Mouse (Mus musculus): Measurements from ENCODE around the gene Ada. TPM values are rescaled to one million over a fixed set of nuclear protein-coding genes. Genes with fewer than 3 reads are reported as not detected.
"Not testable (repeated sequence)": the region's sequence is repeated elsewhere in the genome, so short reads cannot be mapped to it uniquely, and the experiment has no call there.

Gene Ada
- total and polyA plus RNA-seq, 3 experiments = 0.22 to 0.37 TPM; not detected in 1

DNA sequence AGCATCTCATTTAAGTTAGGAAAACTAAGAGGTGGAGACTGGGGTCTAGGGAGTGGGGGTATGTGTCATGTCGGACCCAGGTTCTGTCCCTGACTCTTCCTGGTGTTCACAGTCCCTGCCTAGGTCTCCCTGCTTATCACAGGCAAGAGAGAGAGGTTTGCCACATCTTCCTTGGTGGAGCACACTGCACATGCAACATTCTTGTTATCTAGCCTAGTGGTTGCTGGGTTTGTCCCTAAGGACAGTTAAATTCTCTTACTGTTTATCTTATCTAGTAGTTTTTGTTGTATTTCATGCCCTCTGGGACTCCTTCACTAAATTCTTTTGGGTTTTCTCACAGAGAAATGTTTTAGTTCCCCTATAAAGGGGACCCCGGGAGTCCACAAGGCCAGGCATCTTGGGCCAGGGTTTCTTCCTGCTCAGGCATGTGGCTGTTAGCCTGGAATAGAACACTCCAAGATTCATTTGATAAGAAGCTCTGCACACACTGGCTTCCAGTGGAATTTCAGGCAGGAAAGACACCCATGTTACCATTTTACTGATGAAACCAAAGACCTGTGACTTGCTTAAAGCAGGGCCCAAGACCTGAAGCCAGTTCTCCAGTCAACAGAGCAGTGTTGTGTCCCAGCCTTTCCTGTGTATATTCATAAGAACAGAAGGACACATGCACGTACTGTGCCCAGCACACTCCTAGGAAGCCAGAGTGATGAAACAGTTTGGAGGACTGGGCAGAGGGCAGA, 57.0 kb downstream of the Ada start:
- ATAC-seq (ENCODE audit: extremely low read depth, insufficient number of reproducible peaks, low FRiP score, poor library complexity, severe bottlenecking) (peak; percentile 35), DNase-seq (ENCODE audit: low spot score) (no peak)
- TF ChIP-seq TAL1 (conservative IDR thresholded peaks at IDR 0.05; ENCODE audit: low read depth, low read length) (no peak), GATA1 (IDR thresholded peaks at IDR 0.05; ENCODE audit: borderline replicate concordance, low read length) (no peak), GATA2 (IDR thresholded peaks at IDR 0.05; ENCODE audit: borderline replicate concordance, low read depth, low read length) (no peak), CTCF (IDR thresholded peaks at IDR 0.05; ENCODE audit: low read depth, low read length) (no peak), POLR2AphosphoS5 (IDR thresholded peaks at IDR 0.05; ENCODE audit: insufficient replicate concordance, low read depth, low read length) (no peak)

DNA sequence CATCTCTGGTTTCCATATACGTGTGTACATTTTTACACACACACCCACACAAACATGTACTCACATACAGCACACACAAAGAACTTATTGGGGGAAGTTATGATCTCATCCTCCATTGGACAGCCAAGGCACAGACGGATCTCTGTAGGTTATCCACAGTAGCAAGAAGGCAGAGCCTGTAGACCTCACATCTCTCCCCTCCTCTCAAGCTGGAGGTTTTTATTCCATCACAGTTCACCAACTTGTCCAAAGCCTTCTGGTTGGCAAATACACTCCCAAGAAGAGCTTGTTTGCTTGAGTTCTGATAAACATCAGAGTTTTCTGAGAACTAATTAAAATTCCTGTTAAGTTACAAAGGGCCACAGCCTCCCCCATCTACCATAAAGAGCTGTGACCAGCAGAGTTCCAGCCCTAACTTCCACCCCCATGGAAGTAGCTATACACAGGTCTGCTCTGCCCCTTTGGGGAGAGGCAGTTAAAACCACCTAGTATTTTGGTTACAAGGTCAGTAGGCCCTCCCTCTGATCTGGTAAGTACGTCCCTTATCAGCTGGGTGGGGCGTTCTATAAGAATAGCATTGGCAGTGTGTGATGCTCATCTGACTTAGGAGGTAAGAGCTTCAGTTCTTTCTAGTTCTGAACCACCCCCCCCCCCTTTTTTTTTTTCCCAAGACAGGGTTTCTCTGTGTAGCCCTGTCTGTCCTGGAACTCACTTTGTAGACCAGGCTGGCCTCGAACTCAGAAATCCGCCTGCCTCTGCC, 58.0 kb downstream of the Ada start:
- no peak for TF ChIP-seq GATA1 (IDR thresholded peaks at IDR 0.05; ENCODE audit: borderline replicate concordance, low read length)
- no peak for TF ChIP-seq TAL1 (conservative IDR thresholded peaks at IDR 0.05; ENCODE audit: low read depth, low read length)
- no peak for TF ChIP-seq GATA2 (IDR thresholded peaks at IDR 0.05; ENCODE audit: borderline replicate concordance, low read depth, low read length)
- no peak for TF ChIP-seq POLR2AphosphoS5 (IDR thresholded peaks at IDR 0.05; ENCODE audit: insufficient replicate concordance, low read depth, low read length)
- TF ChIP-seq CTCF (IDR thresholded peaks at IDR 0.05; ENCODE audit: low read depth, low read length) = no peak
- peak; percentile 22 for DNase-seq (ENCODE audit: low spot score)
- Histone ChIP-seq H3K9me3 (replicated peaks) (no peaks in the 10 kb centered on the region), H3K27me3 (ENCODE audit: insufficient read depth, low read length) (no peaks in the 10 kb centered on the region), H3K4me1 (ENCODE audit: insufficient read depth, low read depth, low read length) (peaks cover 66% of the 10 kb centered on the region), H3K4me3 (ENCODE audit: low read depth, low read length) (peak overlapping the region; percentile 39; the same call in 1 of the 2 replicates), H3K36me3 (replicated peaks) (peaks cover 20% of the 10 kb centered on the region)
- ATAC-seq (ENCODE audit: extremely low read depth, insufficient number of reproducible peaks, low FRiP score, poor library complexity, severe bottlenecking) = peak; percentile 57

More for the DNA sequence above, 57.0 kb downstream of the Ada start:
- Histone ChIP-seq H3K9me3 (replicated peaks) (no peaks in the 10 kb centered on the region), H3K27me3 (ENCODE audit: insufficient read depth, low read length) (no peaks in the 10 kb centered on the region), H3K4me1 (ENCODE audit: insufficient read depth, low read depth, low read length) (peaks cover 74% of the 10 kb centered on the region), H3K4me3 (ENCODE audit: low read depth, low read length) (peak overlapping the region; percentile 13; the same call in 1 of the 2 replicates), H3K36me3 (replicated peaks) (peaks cover 24% of the 10 kb centered on the region)

DNA sequence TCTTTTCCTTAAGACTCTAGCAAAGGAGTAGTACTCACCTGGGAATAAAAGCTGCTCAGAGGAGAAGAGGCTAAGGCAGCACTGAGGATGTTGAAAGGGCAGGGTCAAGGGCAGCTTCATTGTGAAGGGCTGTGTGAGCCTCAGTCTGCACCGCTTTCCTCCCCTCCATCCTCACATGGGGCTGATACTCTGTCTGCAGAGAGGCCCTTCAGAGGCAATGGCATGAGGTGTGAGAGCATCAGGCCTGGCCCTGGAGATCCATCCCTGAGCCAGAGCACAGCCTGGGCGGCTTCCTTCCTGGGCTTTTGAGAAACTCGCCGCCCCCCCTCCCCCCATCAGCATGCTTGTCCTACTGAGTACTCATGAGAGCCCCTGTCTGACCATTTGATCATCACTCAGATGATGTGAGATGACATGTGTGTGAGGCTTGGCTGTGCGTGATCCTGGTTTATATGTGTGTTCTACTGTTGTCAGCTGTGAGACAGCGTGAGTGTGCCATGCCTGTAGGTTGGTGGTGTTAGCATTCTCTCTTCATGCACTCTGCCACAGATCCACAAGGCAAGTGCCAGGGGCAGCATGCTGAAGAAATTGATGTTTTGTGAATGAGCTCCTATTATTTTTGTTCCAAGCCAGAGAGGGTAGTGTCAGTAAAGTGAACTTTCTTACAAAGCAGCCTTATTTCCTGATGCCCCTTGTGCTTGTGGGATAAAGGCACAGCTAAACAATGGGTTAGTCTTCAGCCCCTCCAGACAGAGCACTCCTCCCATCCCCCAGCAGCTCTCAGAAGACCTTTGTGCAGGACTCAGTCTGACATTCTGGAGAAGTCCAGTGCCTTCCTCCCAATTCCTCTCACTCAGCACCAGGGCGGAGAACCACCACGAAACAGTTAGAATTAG, 59.4 kb downstream of the Ada start:
- TF ChIP-seq GATA1 (IDR thresholded peaks at IDR 0.05; ENCODE audit: borderline replicate concordance, low read length) (no peak), TAL1 (conservative IDR thresholded peaks at IDR 0.05; ENCODE audit: low read depth, low read length) (no peak), GATA2 (IDR thresholded peaks at IDR 0.05; ENCODE audit: borderline replicate concordance, low read depth, low read length) (no peak), CTCF (IDR thresholded peaks at IDR 0.05; ENCODE audit: low read depth, low read length) (no peak), POLR2AphosphoS5 (IDR thresholded peaks at IDR 0.05; ENCODE audit: insufficient replicate concordance, low read depth, low read length) (no peak)
- Histone ChIP-seq H3K4me3 (ENCODE audit: low read depth, low read length) (peak overlapping the region; percentile 56; the same call in 1 of the 2 replicates), H3K27me3 (ENCODE audit: insufficient read depth, low read length) (no peaks in the 10 kb centered on the region), H3K9me3 (replicated peaks) (no peaks in the 10 kb centered on the region), H3K36me3 (replicated peaks) (peaks cover 25% of the 10 kb centered on the region), H3K4me1 (ENCODE audit: insufficient read depth, low read depth, low read length) (peaks cover 64% of the 10 kb centered on the region)
- no peak for DNase-seq (ENCODE audit: low spot score)
- ATAC-seq (ENCODE audit: extremely low read depth, insufficient number of reproducible peaks, low FRiP score, poor library complexity, severe bottlenecking) = no peak

DNA sequence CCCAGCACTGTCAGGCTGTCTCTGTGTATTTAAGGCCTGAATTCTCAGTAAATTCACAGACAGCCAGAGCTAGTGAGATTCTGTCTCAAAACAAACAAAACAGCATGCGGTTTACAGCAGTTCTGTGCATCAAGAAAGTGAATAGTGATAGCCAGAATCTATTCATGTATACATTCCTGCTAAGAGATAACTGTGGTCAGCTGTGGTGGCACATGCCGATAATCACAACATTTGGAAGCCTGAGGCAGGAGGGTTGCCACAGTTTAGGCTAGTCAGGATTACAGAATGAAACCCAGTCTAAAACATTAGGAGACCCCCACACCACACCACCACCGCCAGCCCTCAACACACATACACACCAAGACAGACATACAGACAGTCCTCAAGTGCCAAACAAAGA, 60.3 kb downstream of the Ada start:
- peaks cover 61% of the 10 kb centered on the region for H3K4me1 ChIP-seq (ENCODE audit: insufficient read depth, low read depth, low read length)
- ATAC-seq (ENCODE audit: extremely low read depth, insufficient number of reproducible peaks, low FRiP score, poor library complexity, severe bottlenecking) = no peak
- TF ChIP-seq GATA2 (IDR thresholded peaks at IDR 0.05; ENCODE audit: borderline replicate concordance, low read depth, low read length) (no peak), GATA1 (IDR thresholded peaks at IDR 0.05; ENCODE audit: borderline replicate concordance, low read length) (no peak), POLR2AphosphoS5 (IDR thresholded peaks at IDR 0.05; ENCODE audit: insufficient replicate concordance, low read depth, low read length) (no peak), TAL1 (conservative IDR thresholded peaks at IDR 0.05; ENCODE audit: low read depth, low read length) (no peak), CTCF (IDR thresholded peaks at IDR 0.05; ENCODE audit: low read depth, low read length) (no peak)
- H3K4me3 ChIP-seq (ENCODE audit: low read depth, low read length) = no peak overlapping the region; the same call in 1 of the 2 replicates
- DNase-seq (ENCODE audit: low spot score) = no peak
- H3K27me3 ChIP-seq (ENCODE audit: insufficient read depth, low read length) = no peaks in the 10 kb centered on the region
- peaks cover 27% of the 10 kb centered on the region for H3K36me3 ChIP-seq (replicated peaks)
- H3K9me3 ChIP-seq (replicated peaks) = no peaks in the 10 kb centered on the region

DNA sequence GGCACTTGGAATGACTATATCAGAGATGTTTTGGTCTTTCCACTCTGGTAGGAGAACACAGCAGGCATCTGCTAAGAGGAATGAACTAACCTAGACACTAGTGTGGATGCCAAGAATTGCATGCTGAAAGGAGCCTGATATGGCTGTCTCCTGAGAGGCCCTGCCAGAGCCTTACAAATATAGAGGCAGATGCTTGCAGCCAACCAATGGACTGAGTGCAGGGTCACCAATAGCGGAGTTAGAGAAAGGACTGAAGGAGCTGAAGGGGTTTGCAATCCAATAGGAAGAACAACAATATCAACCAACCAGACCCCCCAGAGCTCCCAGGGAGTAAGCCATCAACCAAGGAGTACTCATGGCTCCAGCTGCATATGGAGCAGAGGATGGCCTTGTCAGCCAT, 61.7 kb downstream of the Ada start:
- H3K4me3 ChIP-seq (ENCODE audit: low read depth, low read length); H3K27me3 ChIP-seq (ENCODE audit: insufficient read depth, low read length); DNase-seq (ENCODE audit: low spot score); H3K9me3 ChIP-seq (replicated peaks); ATAC-seq (ENCODE audit: extremely low read depth, insufficient number of reproducible peaks, low FRiP score, poor library complexity, severe bottlenecking): not testable (repeated sequence)
- peaks cover 19% of the 10 kb centered on the region for H3K36me3 ChIP-seq (replicated peaks)
- H3K4me1 ChIP-seq (ENCODE audit: insufficient read depth, low read depth, low read length) = peaks cover 54% of the 10 kb centered on the region

DNA sequence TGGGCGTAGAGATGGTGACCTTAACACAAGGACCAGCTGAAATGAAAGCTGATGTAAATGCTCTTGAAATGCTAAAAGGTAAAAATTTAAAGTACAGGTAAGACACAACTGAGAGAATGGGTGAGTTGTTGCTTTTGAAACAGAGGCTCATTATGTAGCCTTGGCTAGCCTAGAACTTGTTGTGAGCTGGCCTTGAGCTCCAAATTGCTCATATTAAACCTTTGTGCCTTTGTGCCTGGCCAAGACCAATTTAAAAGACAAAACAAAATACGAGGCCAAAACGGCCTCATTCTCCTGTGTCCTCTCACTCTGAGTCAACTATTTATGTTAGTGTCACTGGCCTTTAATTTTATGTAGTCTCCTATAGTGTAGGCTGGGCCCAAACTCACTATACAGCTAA, 63.2 kb downstream of the Ada start:
- Histone ChIP-seq H3K4me3 (ENCODE audit: low read depth, low read length) (no peak overlapping the region), H3K9me3 (replicated peaks) (no peaks in the 10 kb centered on the region), H3K27me3 (ENCODE audit: insufficient read depth, low read length) (no peaks in the 10 kb centered on the region), H3K36me3 (replicated peaks) (peaks cover 18% of the 10 kb centered on the region), H3K4me1 (ENCODE audit: insufficient read depth, low read depth, low read length) (peaks cover 44% of the 10 kb centered on the region)
- no peak for ATAC-seq (ENCODE audit: extremely low read depth, insufficient number of reproducible peaks, low FRiP score, poor library complexity, severe bottlenecking)
- TF ChIP-seq GATA2 (IDR thresholded peaks at IDR 0.05; ENCODE audit: borderline replicate concordance, low read depth, low read length) (no peak), CTCF (IDR thresholded peaks at IDR 0.05; ENCODE audit: low read depth, low read length) (no peak), GATA1 (IDR thresholded peaks at IDR 0.05; ENCODE audit: borderline replicate concordance, low read length) (no peak), POLR2AphosphoS5 (IDR thresholded peaks at IDR 0.05; ENCODE audit: insufficient replicate concordance, low read depth, low read length) (no peak), TAL1 (conservative IDR thresholded peaks at IDR 0.05; ENCODE audit: low read depth, low read length) (no peak)
- no peak for DNase-seq (ENCODE audit: low spot score)
